Mouse (Mus musculus) kidney, embryonic 14.5 days (tissue): ENCODE data around the gene Atf3. TPM values are rescaled to one million over a fixed set of nuclear protein-coding genes. Genes with fewer than 3 reads are reported as not detected.

Experiments used
- ATAC-seq: fragments of 200-750 bp; cut with Nextera tagmentation; 2 replicates; pipeline ENCODE4 v1.8.0; 2017; ENCODE audit warnings: moderate number of reproducible peaks, mild to moderate bottlenecking, moderate TSS enrichment, moderate library complexity; ENCODE audit not compliant: low FRiP score, low TSS enrichment
- H3K27ac ChIP-seq: fragments of 300-500 bp; sonication (generic); 2 replicates; pipeline ENCODE4 v1.5.1; 2014; ENCODE audit warnings: low read depth, mild to moderate bottlenecking, low read length, moderate library complexity, mixed read lengths
- H3K27me3 ChIP-seq: fragments of 300-500 bp; sonication (generic); 2 replicates; pipeline ENCODE4 v1.6.1; 2014; ENCODE audit warnings: mild to moderate bottlenecking, low read length; ENCODE audit not compliant: control insufficient read depth, insufficient read depth
- H3K36me3 ChIP-seq: fragments of 300-500 bp; sonication (generic); 2 replicates; pipeline ENCODE4 v1.6.1; 2014; ENCODE audit warnings: low read length, mixed read lengths; ENCODE audit not compliant: control insufficient read depth, insufficient read depth
- H3K4me1 ChIP-seq: fragments of 300-500 bp; sonication (generic); 2 replicates; pipeline ENCODE4 v1.6.1; 2014; ENCODE audit warnings: low read length, mixed read lengths; ENCODE audit not compliant: control insufficient read depth, insufficient read depth
- H3K4me2 ChIP-seq: fragments of 300-500 bp; sonication (generic); replicated peaks from 2 replicates; pipeline ENCODE4 v1.6.1; 2014; ENCODE audit warnings: low read depth, mild to moderate bottlenecking, low read length
- H3K4me3 ChIP-seq: fragments of 300-500 bp; sonication (generic); 2 replicates; pipeline ENCODE4 v1.5.1; 2014; ENCODE audit warnings: mild to moderate bottlenecking, low read length
- H3K9ac ChIP-seq: fragments of 300-500 bp; sonication (generic); 2 replicates; pipeline ENCODE4 v1.6.1; 2014; ENCODE audit warnings: low read depth, mild to moderate bottlenecking, low read length, moderate library complexity
- H3K9me3 ChIP-seq: fragments of 300-500 bp; sonication (generic); 2 replicates; pipeline ENCODE4 v1.6.1; 2016; ENCODE audit warnings: low read length; ENCODE audit not compliant: control insufficient read depth
- WGBS: fragments of 180-500 bp; shearing (Covaris S2); extraction: QIAGEN DNeasy Blood & Tissue Kit; methylation state at CpG from one replicate; pipeline ENCODE4 v1.1.7; 2014; 5-methylcytosine and 5-hydroxymethylcytosine counted together
- polyA plus RNA-seq: library from polyadenylated mRNA; unstranded; fragments of >200 nt; fragmentation: Nextera tagmentation; extraction: Ambion mirVana; gene quantifications from 2 replicates; pipeline ENCODE4 v1.2.1, GENCODE M21; 2014

Atf3 gene
- polyA plus RNA-seq: 2.1 and 2.3 TPM in 2 replicates

DNA sequence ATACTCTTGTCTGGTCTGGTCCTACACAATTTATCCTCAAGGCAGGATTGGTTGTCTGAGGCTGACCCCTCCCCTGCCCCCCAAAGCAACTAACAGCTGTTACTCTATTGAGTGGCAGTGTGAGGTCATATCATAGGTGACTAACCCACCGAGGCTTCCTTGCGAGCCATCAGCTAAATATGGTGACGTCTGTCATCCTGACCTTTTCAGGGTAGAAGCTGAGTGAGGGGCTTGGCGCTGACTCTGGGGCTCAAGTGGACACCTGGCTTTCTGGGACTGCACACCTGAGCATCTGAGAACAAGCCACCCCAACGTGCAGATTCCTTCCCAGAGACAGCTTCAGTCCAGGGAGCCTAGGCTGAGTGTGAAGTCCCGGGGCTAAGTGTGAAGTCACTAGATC is at the start of gene Atf3:
Gene Atf3, minus strand, starts transcription at position 101 of the 400 bp plus-strand sequence.
- H3K27me3 ChIP-seq: no peaks in the 10 kb centered on the region
- ATAC-seq: no peak

DNA sequence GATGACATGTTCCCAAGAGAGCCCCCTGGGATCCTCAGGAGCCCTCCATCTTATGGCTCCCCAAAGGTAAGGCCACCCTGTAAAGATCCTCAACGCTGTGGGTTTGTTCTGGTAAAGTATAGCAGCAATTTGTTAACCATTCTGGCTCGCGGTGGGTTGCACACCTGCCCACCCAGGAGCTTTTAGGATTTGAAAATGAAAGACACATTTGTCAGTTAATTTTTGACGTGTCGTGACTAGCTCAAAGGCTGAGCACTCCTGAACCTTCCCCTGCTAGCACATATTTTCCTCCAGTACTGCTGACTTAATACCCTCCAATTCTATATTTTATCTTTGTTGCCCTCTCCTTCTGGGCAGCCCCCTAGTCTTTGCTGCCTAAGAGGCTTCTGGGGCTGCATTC is 49.3 kb upstream of the Atf3 start:
- Histone ChIP-seq H3K4me1 (peaks cover 13% of the 10 kb centered on the region; the same call in 1 of the 2 replicates), H3K9ac (no peak overlapping the region), H3K9me3 (no peaks in the 10 kb centered on the region), H3K4me3 (no peak overlapping the region), H3K4me2 (no peak overlapping the region), H3K36me3 (no peaks in the 10 kb centered on the region), H3K27ac (no peak overlapping the region), H3K27me3 (no peaks in the 10 kb centered on the region)
- no peak for ATAC-seq
- WGBS: 82% methylated on average over 5 of the region's 5 CpGs

More for the DNA sequence above, at the start of gene Atf3:
- Histone ChIP-seq H3K36me3 (no peaks in the 10 kb centered on the region), H3K4me3 (no peak within 1 kb of the TSS), H3K4me1 (peaks cover 7% of the 10 kb centered on the region; the same call in 1 of the 2 replicates), H3K27ac (no peak within 1 kb of the TSS), H3K9ac (no peak within 1 kb of the TSS), H3K4me2 (no peak within 1 kb of the TSS), H3K9me3 (no peaks in the 10 kb centered on the region)
- WGBS: 74% methylated on average over 6 of the region's 6 CpGs

DNA sequence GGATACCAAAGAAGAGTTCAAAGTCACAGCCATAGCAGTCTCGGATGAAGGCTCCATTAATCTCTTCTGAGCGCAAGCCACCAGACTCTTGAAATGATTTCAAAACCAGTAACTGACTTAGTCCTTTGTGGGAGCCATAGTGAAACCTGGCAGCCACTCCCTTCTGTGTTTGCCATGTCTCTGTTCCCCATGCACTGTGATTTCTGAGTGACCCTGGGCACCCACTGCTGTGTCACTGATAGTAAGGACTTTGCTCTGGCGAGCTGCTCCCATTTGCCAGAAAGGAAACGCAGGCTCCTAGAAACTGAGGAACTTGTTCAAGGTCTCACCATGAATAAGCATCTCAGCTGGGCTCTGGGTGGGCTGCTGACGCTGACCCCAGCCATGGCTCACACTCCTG is 45.6 kb upstream of the Atf3 start:
- Histone ChIP-seq H3K4me3 (no peak overlapping the region), H3K36me3 (no peaks in the 10 kb centered on the region), H3K4me2 (no peak overlapping the region), H3K4me1 (peaks cover 12% of the 10 kb centered on the region; the same call in 1 of the 2 replicates), H3K27me3 (no peaks in the 10 kb centered on the region), H3K27ac (no peak overlapping the region), H3K9me3 (no peaks in the 10 kb centered on the region), H3K9ac (no peak overlapping the region)
- no peak for ATAC-seq
- 90% methylated on average over 5 of the region's 5 CpGs for WGBS

DNA sequence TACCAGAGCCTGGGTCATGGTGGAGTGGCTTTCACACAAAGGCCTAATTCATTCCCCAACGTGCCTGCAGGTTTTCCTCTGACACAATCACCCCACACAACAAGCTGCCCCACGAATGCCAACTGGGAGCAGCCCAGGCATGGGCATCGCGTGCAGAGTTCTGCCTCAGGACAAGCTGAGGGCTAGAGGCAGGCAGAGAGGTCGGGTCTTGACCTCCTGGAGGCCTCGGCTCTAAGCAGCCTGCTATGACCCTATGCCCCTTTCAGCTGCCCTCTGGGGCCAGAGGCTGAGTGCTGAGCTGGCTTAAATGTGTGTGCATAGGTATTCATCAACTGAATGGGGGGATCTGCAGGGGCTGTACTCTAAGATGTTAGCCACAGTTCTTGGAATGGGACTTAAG is 44.0 kb upstream of the Atf3 start:
- H3K27ac ChIP-seq: no peak overlapping the region
- no peak overlapping the region for H3K4me3 ChIP-seq
- no peak overlapping the region for H3K9ac ChIP-seq
- ATAC-seq: no peak
- no peak overlapping the region for H3K4me2 ChIP-seq
- H3K36me3 ChIP-seq: no peaks in the 10 kb centered on the region
- 0 out of 2 replicates have a peak, but pooled peaks cover 4% of the 10 kb centered on the region for H3K4me1 ChIP-seq
- H3K9me3 ChIP-seq: no peaks in the 10 kb centered on the region
- WGBS: 46% methylated on average over 6 of the region's 6 CpGs
- H3K27me3 ChIP-seq: no peaks in the 10 kb centered on the region

DNA sequence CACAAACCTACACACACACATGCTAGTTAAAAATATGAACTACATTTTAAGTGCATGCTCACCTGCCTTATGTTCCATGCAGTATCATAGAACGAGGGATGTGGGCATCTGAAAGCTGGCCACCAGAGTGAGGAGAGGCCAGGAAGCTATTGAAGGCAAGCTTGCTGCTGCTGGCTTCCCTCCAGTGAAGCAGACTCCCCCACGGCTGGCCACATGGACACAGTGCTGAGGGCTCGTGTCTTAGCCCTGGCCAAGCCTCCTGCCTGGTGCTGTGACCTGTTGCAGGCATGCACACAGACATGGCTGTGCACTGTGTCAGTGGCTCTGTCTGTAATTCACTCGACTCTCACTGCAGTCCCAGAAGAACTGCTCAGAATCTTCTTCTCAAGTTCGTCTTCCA is 41.8 kb upstream of the Atf3 start:
- no peaks in the 10 kb centered on the region for H3K36me3 ChIP-seq
- H3K4me3 ChIP-seq: no peak overlapping the region
- H3K27ac ChIP-seq: no peak overlapping the region
- 51% methylated on average over 5 of the region's 5 CpGs for WGBS
- no peak for ATAC-seq
- no peak overlapping the region for H3K4me2 ChIP-seq
- no peaks in the 10 kb centered on the region for H3K9me3 ChIP-seq
- no peaks in the 10 kb centered on the region for H3K27me3 ChIP-seq
- H3K4me1 ChIP-seq: 0 out of 2 replicates have a peak, but pooled peaks cover 4% of the 10 kb centered on the region
- H3K9ac ChIP-seq: no peak overlapping the region

DNA sequence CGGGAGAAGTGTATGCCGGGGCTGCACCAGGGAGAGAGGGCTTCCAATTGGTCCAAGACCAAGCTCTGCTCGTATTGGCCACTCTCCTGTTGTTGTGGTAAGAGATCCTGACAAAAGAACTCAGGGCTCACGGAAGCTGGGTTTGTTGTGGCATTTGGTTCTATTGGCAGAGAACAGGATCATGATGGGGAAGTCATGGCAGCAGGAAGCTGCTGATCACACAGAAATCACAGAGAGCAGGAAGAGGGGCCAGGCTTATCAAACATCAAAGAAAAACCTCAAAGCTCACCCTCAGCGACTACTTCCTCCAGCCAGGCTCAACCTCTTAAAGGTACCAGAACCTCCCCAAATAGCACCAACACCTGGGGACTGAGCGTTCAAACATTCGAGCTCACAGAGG is 41.3 kb upstream of the Atf3 start:
- no peak overlapping the region for H3K4me2 ChIP-seq
- 29% methylated on average over 7 of the region's 7 CpGs for WGBS
- ATAC-seq: no peak
- peaks cover 8% of the 10 kb centered on the region; the same call in 1 of the 2 replicates for H3K4me1 ChIP-seq
- H3K4me3 ChIP-seq: no peak overlapping the region
- no peaks in the 10 kb centered on the region for H3K36me3 ChIP-seq
- no peak overlapping the region for H3K27ac ChIP-seq
- no peak overlapping the region for H3K9ac ChIP-seq
- H3K9me3 ChIP-seq: no peaks in the 10 kb centered on the region
- H3K27me3 ChIP-seq: no peaks in the 10 kb centered on the region

DNA sequence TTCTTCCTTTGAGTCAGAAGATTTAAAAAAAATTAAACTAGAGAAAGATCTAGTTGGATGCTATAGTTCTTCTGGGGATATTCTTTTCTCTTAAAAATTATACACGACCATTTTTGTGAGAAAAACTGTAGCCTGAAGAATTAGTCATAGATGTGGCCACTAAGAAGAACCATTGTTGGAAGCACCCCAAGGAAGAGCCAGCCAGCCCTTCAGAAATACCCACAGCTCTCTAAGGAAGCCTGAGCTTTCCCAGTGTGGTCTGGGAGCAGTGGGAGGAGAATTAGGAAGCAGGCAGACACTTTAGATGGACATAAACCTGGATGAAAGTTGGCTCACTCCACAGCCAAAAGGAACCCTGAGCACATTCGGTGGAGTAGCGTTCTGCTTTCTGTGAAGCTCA is 40.7 kb upstream of the Atf3 start:
- H3K4me3 ChIP-seq: no peak overlapping the region
- no peak overlapping the region for H3K27ac ChIP-seq
- H3K9me3 ChIP-seq: no peaks in the 10 kb centered on the region
- no peak overlapping the region for H3K9ac ChIP-seq
- no peak overlapping the region for H3K4me2 ChIP-seq
- whole genome bisulfite sequencing: 54% methylated on average over 3 of the region's 3 CpGs
- H3K27me3 ChIP-seq: no peaks in the 10 kb centered on the region
- H3K36me3 ChIP-seq: no peaks in the 10 kb centered on the region
- peaks cover 9% of the 10 kb centered on the region; the same call in 1 of the 2 replicates for H3K4me1 ChIP-seq
- no peak for ATAC-seq

DNA sequence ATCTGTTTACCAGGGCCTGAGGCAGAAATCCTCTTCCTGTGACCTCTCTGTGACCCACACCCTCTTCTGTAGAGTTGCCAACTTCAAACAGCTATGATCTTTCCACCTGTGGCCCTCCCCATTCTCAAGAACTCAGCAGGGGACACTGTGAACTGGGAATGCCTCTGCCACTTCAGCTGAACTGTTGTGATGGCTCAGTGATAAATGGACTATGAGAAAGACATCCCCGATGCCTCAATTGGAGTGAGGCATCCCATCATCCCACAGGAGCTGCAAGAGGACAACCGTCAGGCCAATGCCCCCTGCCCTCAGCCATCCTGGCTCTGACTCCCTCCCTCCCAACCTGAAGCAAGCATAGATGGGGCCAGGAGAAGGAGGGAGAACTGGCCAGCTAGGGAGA is 40.1 kb upstream of the Atf3 start:
- no peaks in the 10 kb centered on the region for H3K27me3 ChIP-seq
- peaks cover 9% of the 10 kb centered on the region; the same call in 1 of the 2 replicates for H3K4me1 ChIP-seq
- H3K9ac ChIP-seq: no peak overlapping the region
- no peak overlapping the region for H3K27ac ChIP-seq
- H3K9me3 ChIP-seq: no peaks in the 10 kb centered on the region
- no peaks in the 10 kb centered on the region for H3K36me3 ChIP-seq
- ATAC-seq: no peak
- H3K4me2 ChIP-seq: no peak overlapping the region
- WGBS: 38% methylated on average over 2 of the region's 2 CpGs
- H3K4me3 ChIP-seq: no peak overlapping the region

DNA sequence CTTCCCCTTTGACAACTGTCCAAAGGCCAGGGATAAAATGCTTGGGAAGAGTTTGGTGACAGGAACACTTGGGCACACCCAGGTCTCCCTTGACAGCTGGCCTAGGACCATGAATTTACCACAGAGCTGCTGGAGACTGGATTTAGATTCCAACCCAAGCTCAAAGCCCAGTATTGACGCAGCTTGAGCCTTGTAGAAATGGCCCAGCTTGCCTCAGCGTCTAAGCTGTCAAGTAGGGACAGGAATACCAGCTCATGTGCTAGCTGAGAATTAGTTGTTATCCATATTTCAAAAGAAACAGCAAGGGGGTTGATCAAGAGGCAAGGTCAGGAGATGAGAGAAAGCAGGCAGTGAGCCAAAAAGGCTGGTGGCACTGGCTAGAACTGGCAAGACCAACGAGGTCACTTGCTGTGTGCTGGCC is 39.5 kb upstream of the Atf3 start:
- no peak for ATAC-seq
- WGBS: 76% methylated on average over 3 of the region's 3 CpGs
- H3K27me3 ChIP-seq: no peaks in the 10 kb centered on the region
- H3K36me3 ChIP-seq: no peaks in the 10 kb centered on the region
- no peak overlapping the region for H3K4me2 ChIP-seq
- no peak overlapping the region for H3K4me3 ChIP-seq
- H3K9ac ChIP-seq: no peak overlapping the region
- peaks cover 9% of the 10 kb centered on the region; the same call in 1 of the 2 replicates for H3K4me1 ChIP-seq
- no peaks in the 10 kb centered on the region for H3K9me3 ChIP-seq
- H3K27ac ChIP-seq: no peak overlapping the region
